Mouse (Mus musculus): Measurements from ENCODE around the gene Naa40. TPM values are rescaled to one million over a fixed set of nuclear protein-coding genes. Genes with fewer than 3 reads are reported as not detected.

The Naa40 gene
- polyA plus RNA-seq (2017; shearing (Covaris generic)), result 47.0 TPM

GRCm38 (mm10) chr19:7240782-7241690 is at the start of gene Naa40:
Gene Naa40, minus strand, starts transcription at chr19:7241183.

GRCm38 (mm10) chr19:7267091-7267741 is 26.2 kb upstream of the Naa40 start, which contains the start of gene Rcor2:
Gene Rcor2, plus strand, starts transcription at chr19:7267325.

DNA sequence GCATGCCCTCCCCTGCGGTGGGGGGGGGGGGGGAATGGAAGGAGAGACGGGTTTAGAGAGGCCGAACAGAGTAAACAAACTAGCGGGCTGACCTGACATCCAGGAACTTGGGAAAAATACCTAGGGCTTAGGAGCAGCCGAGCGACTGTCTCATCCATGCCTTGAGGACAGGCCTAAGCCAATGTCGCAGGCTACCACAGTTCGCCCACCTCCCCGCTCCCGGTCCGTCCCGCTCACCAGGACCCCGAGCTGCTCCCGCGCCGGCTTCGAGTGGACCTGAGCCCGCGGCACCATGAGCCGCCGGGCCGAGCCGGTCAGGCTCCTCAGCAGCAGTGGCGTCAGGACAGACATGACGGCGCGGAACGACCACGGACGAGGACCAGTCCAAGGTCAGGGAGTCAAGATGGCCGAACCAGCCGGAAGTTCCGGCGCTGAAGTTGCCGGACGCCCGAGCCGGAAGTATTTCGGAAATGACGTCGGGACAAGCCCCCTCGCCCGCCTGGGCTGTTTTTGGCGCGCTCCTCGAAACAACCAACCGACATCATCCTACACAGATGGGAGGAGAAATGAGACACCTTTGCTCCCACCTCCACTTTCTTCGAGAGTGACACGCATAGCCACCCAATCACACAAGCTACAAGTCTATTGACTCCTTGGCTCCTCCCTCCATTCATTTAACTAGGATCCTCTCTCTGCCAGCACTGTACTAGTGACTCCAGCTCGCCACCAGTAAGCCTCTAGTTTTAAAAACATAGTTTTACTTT is 23.6 kb downstream of the Naa40 start, which contains the start of gene Cox8a:
Cox8a (minus strand) TSS at position 455 of the 764 bp plus-strand sequence.

GRCm38 (mm10) chr19:7205753-7206736 is 34.9 kb downstream of the Naa40 start, which contains the start of gene Otub1:
Gene Otub1, minus strand, starts transcription at chr19:7206316.

Other genes starting within 250 kb of the Naa40 start
- 44.5 TPM for gene Dnajc4, start 248.6 kb downstream of the Naa40 start, polyA plus RNA-seq (2017; shearing (Covaris generic))
- 32.2 TPM for gene Nudt22, start 245.1 kb downstream of the Naa40 start, polyA plus RNA-seq (2017; shearing (Covaris generic))
- 5.9 TPM for gene Trpt1, start 245.1 kb downstream of the Naa40 start, polyA plus RNA-seq (2017; shearing (Covaris generic))
- gene Fermt3, start 221.7 kb downstream of the Naa40 start, polyA plus RNA-seq (2017; shearing (Covaris generic)), result 435 TPM
- gene Stip1, start 201.2 kb downstream of the Naa40 start, polyA plus RNA-seq (2017; shearing (Covaris generic)), result 257 TPM
- 1.7 TPM for gene Macrod1, start 184.4 kb downstream of the Naa40 start, polyA plus RNA-seq (2017; shearing (Covaris generic))
- 0.09 TPM for gene Flrt1, start 135.5 kb downstream of the Naa40 start, polyA plus RNA-seq (2017; shearing (Covaris generic))
- gene Otub1, start 34.9 kb downstream of the Naa40 start, polyA plus RNA-seq (2017; shearing (Covaris generic)), result 62.7 TPM
- 556 TPM for gene Cox8a, start 23.6 kb downstream of the Naa40 start, polyA plus RNA-seq (2017; shearing (Covaris generic))
- not detected for gene Rcor2, start 26.1 kb upstream of the Naa40 start, polyA plus RNA-seq (2017; shearing (Covaris generic))
- gene Mark2, start 100.7 kb upstream of the Naa40 start, polyA plus RNA-seq (2017; shearing (Covaris generic)), result 83.4 TPM
- gene Spindoc, start 141.8 kb upstream of the Naa40 start, polyA plus RNA-seq (2017; shearing (Covaris generic)), result 6.5 TPM
- 0.09 TPM for gene 2700081O15Rik, start 176.4 kb upstream of the Naa40 start, polyA plus RNA-seq (2017; shearing (Covaris generic))
- 121 TPM for gene Rtn3, start 242.1 kb upstream of the Naa40 start, polyA plus RNA-seq (2017; shearing (Covaris generic))

Data from activated CD4-positive, CD25-positive, alpha-beta regulatory T cell, adult 9 weeks (primary cell).